Mouse (Mus musculus) midbrain, embryonic 11.5 days (tissue): ENCODE measurements around the gene Mrps18b. TPM values are rescaled to one million over a fixed set of nuclear protein-coding genes. Genes with fewer than 3 reads are reported as not detected.

ENCODE experiments used
- ATAC-seq: fragments of 200-750 bp; cut with Nextera tagmentation; 2 replicates; pipeline ENCODE4 v1.8.0; 2017; ENCODE audit warnings: moderate TSS enrichment, moderate library complexity; ENCODE audit not compliant: low FRiP score
- DNase-seq: peaks from one replicate; pipeline ENCODE4 v3.0.0; 2015; ENCODE audit warnings: low spot score; ENCODE audit errors: missing footprints
- H3K27ac ChIP-seq: fragments of 300-500 bp; sonication (generic); 2 replicates; pipeline ENCODE4 v1.5.1; 2014; ENCODE audit warnings: low read depth, low read length
- H3K27me3 ChIP-seq: fragments of 300-500 bp; sonication (generic); 2 replicates; pipeline ENCODE4 v1.6.1; 2014; ENCODE audit warnings: mild to moderate bottlenecking, low read length, moderate library complexity, mixed read lengths; ENCODE audit not compliant: control insufficient read depth, insufficient read depth
- H3K36me3 ChIP-seq: fragments of 300-500 bp; sonication (generic); 2 replicates; pipeline ENCODE4 v1.6.1; 2014; ENCODE audit warnings: mild to moderate bottlenecking, low read length, moderate library complexity, mixed read lengths; ENCODE audit not compliant: control insufficient read depth, insufficient read depth
- H3K4me1 ChIP-seq: fragments of 300-500 bp; sonication (generic); 2 replicates; pipeline ENCODE4 v1.6.1; 2014; ENCODE audit warnings: low read length; ENCODE audit not compliant: control insufficient read depth, insufficient read depth
- H3K4me2 ChIP-seq: fragments of 300-500 bp; sonication (generic); 2 replicates; pipeline ENCODE4 v1.6.1; 2014; ENCODE audit warnings: mild to moderate bottlenecking, moderate library complexity
- H3K4me3 ChIP-seq: fragments of 300-500 bp; sonication (generic); 2 replicates; pipeline ENCODE4 v1.5.1; 2014; ENCODE audit warnings: low read depth, low read length
- H3K9ac ChIP-seq: fragments of 300-500 bp; sonication (generic); 2 replicates; pipeline ENCODE4 v1.6.1; 2014; ENCODE audit warnings: low read length
- H3K9me3 ChIP-seq: fragments of 300-500 bp; sonication (generic); 2 replicates; pipeline ENCODE4 v1.6.1; 2016; ENCODE audit warnings: low read length; ENCODE audit not compliant: control insufficient read depth
- WGBS: fragments of 180-500 bp; shearing (Covaris S2); extraction: QIAGEN DNeasy Blood & Tissue Kit; methylation state at CpG from one replicate; pipeline ENCODE4 v1.1.7; 2014; 5-methylcytosine and 5-hydroxymethylcytosine counted together
- microRNA counts: library from miRNA; unstranded; fragments of <30 nt; microRNA quantifications from one replicate; lab custom pipeline; 2015
- microRNA-seq: library from miRNA; unstranded; fragments of <30 nt; microRNA quantifications from one replicate; pipeline ENCODE4, GENCODE M21; 2017
- polyA plus RNA-seq: library from polyadenylated mRNA; unstranded; fragments of >200 nt; fragmentation: Nextera tagmentation; extraction: Ambion mirVana; gene quantifications from 2 replicates; pipeline ENCODE4 v1.2.1, GENCODE M21; 2014

Gene Mrps18b
- polyA plus RNA-seq, 1 experiment from 2014 or later = 57.1 TPM

DNA sequence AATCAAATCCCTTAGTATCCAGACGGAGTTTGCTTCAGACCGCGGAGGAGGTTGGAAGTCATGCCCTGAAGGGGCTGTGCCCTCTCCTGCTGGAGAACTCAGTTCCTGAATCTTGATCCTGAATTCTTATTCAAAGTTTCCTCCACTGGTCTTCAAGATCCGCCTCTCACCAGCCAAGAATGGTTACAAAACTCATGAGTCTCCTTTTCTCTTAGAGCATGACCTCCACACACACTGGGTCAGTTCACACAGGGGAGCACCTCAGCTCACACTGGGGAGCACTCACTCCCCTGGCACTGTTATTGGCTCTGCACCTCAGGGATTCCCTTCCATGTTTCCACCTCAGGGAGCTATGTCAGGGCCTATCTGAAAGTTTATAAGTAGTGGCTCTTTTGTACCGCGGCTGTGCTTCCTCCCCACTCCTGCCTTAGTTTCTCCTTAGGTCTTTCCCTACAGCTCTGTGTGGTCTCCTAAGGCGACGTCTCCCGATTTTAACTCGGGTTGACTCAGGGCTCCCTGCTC, 51.3 kb downstream of the Mrps18b start:
- H3K27ac ChIP-seq = peak overlapping the region; percentile 99
- no peaks in the 10 kb centered on the region for H3K36me3 ChIP-seq
- no peak for DNase-seq
- H3K4me1 ChIP-seq = peaks cover 41% of the 10 kb centered on the region
- WGBS = 22% methylated on average over 10 of the region's 10 CpGs
- H3K4me3 ChIP-seq = peak overlapping the region; percentile 61
- peak overlapping the region; percentile 92 for H3K9ac ChIP-seq
- H3K27me3 ChIP-seq = no peaks in the 10 kb centered on the region
- ATAC-seq = no peak
- peak overlapping the region; percentile 77 for H3K4me2 ChIP-seq
- H3K9me3 ChIP-seq = no peaks in the 10 kb centered on the region

- H3K4me1 ChIP-seq = peaks cover 14% of the 10 kb centered on the region
- peak within 1 kb of the TSS; percentile 86 for H3K9ac ChIP-seq
- peak; percentile 90 for ATAC-seq
- DNase-seq = peak; percentile 98
- peaks cover 4% of the 10 kb centered on the region for H3K36me3 ChIP-seq
- H3K27ac ChIP-seq = peak within 1 kb of the TSS; percentile 91
- no peaks in the 10 kb centered on the region for H3K9me3 ChIP-seq
- H3K4me2 ChIP-seq = peak within 1 kb of the TSS; percentile 66
- H3K27me3 ChIP-seq = no peaks in the 10 kb centered on the region
- peak within 1 kb of the TSS; percentile 69 for H3K4me3 ChIP-seq
- WGBS = under 1% methylated on average over 47 of the region's 47 CpGs
These were observed 54.9 kb downstream of the Mrps18b start, which contains the start of gene Nrm for GRCm38 (mm10) chr17:35861198-35861857. Nrm (plus strand) TSS chr17:35861318.

DNA sequence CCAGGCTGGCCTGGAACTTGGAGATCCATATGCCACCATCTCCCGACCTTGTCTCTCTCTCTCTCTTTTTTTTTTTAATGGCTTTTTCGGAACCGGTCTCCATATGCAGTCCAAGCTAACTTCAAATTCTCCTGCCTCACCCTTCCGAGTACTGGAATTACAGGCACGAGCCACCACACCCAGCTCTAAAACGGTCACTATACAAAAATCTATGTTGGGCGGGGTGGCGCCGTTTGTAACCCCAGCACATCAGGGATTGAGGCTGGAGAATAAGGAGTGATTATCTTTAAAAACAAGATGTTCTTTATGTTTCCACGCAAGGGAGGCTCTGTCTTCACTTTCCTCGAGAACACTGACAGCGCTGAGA, 55.4 kb downstream of the Mrps18b start:
- Histone ChIP-seq H3K36me3 (peaks cover 4% of the 10 kb centered on the region), H3K9me3 (no peaks in the 10 kb centered on the region)

More for the DNA sequence above, 55.4 kb downstream of the Mrps18b start:
- Histone ChIP-seq H3K27ac (peak overlapping the region; percentile 91), H3K27me3 (no peaks in the 10 kb centered on the region), H3K4me3 (peak overlapping the region; percentile 69), H3K9ac (peak overlapping the region; percentile 86), H3K4me1 (peaks cover 14% of the 10 kb centered on the region), H3K4me2 (peak overlapping the region; percentile 66)
- DNase-seq (no peak), ATAC-seq (no peak)
- WGBS = 6% methylated on average over 12 of the region's 12 CpGs

MicroRNAs within 50 kb of the gene (microRNA counts, 519-probe panel; counts per million panel counts)
- not detected for microRNA mmu-miR-1894-3p (lab: Ali Mortazavi, UCI)
- not detected for microRNA mmu-miR-1894-5p (lab: Ali Mortazavi, UCI)
- not detected for microRNA mmu-miR-877 (lab: Ali Mortazavi, UCI)

Small RNA genes lying within 50 kb of the gene (microRNA-seq; reads per million reads assigned to microRNA genes)
- 1.5 reads per million for gene Gm28033
- gene Mir1894 = not detected
- 234 reads per million, percentile 65 among the genes with 10 or more reads in this experiment for gene Mir877

Other genes with a start within 250 kb of the Mrps18b start
- 9.8 and 10.5 TPM in 2 replicates for gene Vars2, start 248.8 kb downstream of the Mrps18b start, polyA plus RNA-seq
- 39.3 TPM in 2 replicates for gene Gtf2h4, start 242.7 kb downstream of the Mrps18b start, polyA plus RNA-seq
- gene Ddr1, start 211.8 kb downstream of the Mrps18b start, polyA plus RNA-seq = 78.4 and 92.1 TPM in 2 replicates
- 2.5 and 4.0 TPM in 2 replicates for gene Ier3, start 94.7 kb downstream of the Mrps18b start, polyA plus RNA-seq
- 46.9 and 47.4 TPM in 2 replicates for gene Flot1, start 93.2 kb downstream of the Mrps18b start, polyA plus RNA-seq
- gene Tubb5, start 78.1 kb downstream of the Mrps18b start, polyA plus RNA-seq = 1,522 and 1,543 TPM in 2 replicates
- gene Mdc1, start 74.9 kb downstream of the Mrps18b start, polyA plus RNA-seq = 19.4 and 21.5 TPM in 2 replicates
- 59.8 and 61.0 TPM in 2 replicates for gene Nrm, start 55.1 kb downstream of the Mrps18b start, polyA plus RNA-seq
- 24.1 and 25.2 TPM in 2 replicates for gene Ppp1r18, start 50.8 kb downstream of the Mrps18b start, polyA plus RNA-seq
- gene Dhx16, start 36.6 kb downstream of the Mrps18b start, polyA plus RNA-seq = 39.0 and 43.6 TPM in 2 replicates
- 22.7 and 23.3 TPM in 2 replicates for gene 2310061I04Rik, start 19.0 kb downstream of the Mrps18b start, polyA plus RNA-seq
- gene Atat1, start 6.3 kb downstream of the Mrps18b start, polyA plus RNA-seq = 158 and 168 TPM in 2 replicates
- 44.3 TPM in 2 replicates for gene Ppp1r10, start within 50 bp of the Mrps18b start, polyA plus RNA-seq
- 118 and 119 TPM in 2 replicates for gene Abcf1, start 53.4 kb upstream of the Mrps18b start, polyA plus RNA-seq
- gene Gnl1, start 63.5 kb upstream of the Mrps18b start, polyA plus RNA-seq = 26.0 and 30.6 TPM in 2 replicates
- gene Prr3, start 63.8 kb upstream of the Mrps18b start, polyA plus RNA-seq = 38.7 and 43.3 TPM in 2 replicates
- 3.1 TPM in 2 replicates for gene H2-T24, start 104.2 kb upstream of the Mrps18b start, polyA plus RNA-seq
- 3.2 and 3.3 TPM in 2 replicates for gene H2-T23, start 116.5 kb upstream of the Mrps18b start, polyA plus RNA-seq
- 7.3 and 7.6 TPM in 2 replicates for gene H2-T22, start 126.4 kb upstream of the Mrps18b start, polyA plus RNA-seq
- not detected in 2 replicates for gene Gm6034, start 126.6 kb upstream of the Mrps18b start, polyA plus RNA-seq
- not detected in 2 replicates for gene Gm11127, start 142.0 kb upstream of the Mrps18b start, polyA plus RNA-seq
- gene Gm19684, start 205.3 kb upstream of the Mrps18b start, polyA plus RNA-seq = not detected in 2 replicates
- gene Gm7030, start 213.0 kb upstream of the Mrps18b start, polyA plus RNA-seq = not detected in 2 replicates